Mouse (Mus musculus) myocyte (in vitro differentiated cells): ENCODE results near the gene Kif3b.

Experiments used
- MAX ChIP-seq: IDR thresholded peaks from one replicate; pipeline ENCODE4 v1.6.1; 2011; ENCODE audit warnings: low read depth, mild to moderate bottlenecking, control low read depth
- MYOG ChIP-seq, 3 experiments: IDR thresholded peaks; one replicate each; pipeline ENCODE4 v1.6.1; 2011; ENCODE audit warnings: control low read depth in 2 of 3, low read depth in 2 of 3, mild to moderate bottlenecking in 2 of 3; ENCODE audit not compliant: insufficient read length in 2 of 3, control insufficient read depth in 1 of 3, insufficient read depth in 1 of 3
- POLR2A ChIP-seq: IDR thresholded peaks from one replicate; pipeline ENCODE4 v1.6.1; 2011; ENCODE audit warnings: low read depth, mild to moderate bottlenecking, control low read depth, moderate library complexity; ENCODE audit not compliant: insufficient read length
- POLR2AphosphoS2 ChIP-seq: IDR thresholded peaks from one replicate; pipeline ENCODE4 v1.6.1; 2011; ENCODE audit warnings: low read depth, control low read depth; ENCODE audit not compliant: insufficient read length
- TCF12 ChIP-seq: IDR thresholded peaks from one replicate; pipeline ENCODE4 v1.6.1; 2011; ENCODE audit warnings: mild to moderate bottlenecking, control low read depth; ENCODE audit not compliant: poor library complexity, insufficient read depth, severe bottlenecking
- TCF3 ChIP-seq: IDR thresholded peaks from one replicate; pipeline ENCODE4 v1.6.1; 2011; ENCODE audit warnings: low read depth, control low read depth; ENCODE audit not compliant: insufficient read length
- USF1 ChIP-seq: IDR thresholded peaks from one replicate; pipeline ENCODE4 v1.6.1; 2011; ENCODE audit warnings: low read depth, mild to moderate bottlenecking, control low read depth, moderate library complexity

DNA sequence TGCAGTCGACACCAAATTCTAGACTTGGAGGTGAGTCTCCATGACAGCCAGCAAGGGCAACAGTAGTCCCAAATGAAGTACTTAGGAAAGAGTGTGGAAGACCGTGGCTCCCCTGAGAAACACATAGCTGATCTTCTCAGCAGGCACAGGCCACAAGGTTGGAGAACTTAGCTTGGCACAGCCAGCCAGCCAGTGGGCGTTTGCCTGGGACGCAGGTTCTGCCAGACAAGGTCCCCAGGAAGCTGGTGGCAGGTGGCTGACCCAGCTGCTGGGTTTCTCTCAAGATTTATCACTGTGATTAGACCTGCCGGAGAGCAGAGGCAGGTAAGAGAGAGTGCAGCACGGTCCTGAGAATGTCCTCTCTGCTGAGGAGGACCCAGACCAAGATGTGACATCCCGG, 17.4 kb downstream of the Kif3b start:
- TF ChIP-seq POLR2A = no peak
- no peak for TF ChIP-seq USF1
- no peak for TF ChIP-seq TCF3
- no peak for TF ChIP-seq MYOG (IDR thresholded peaks at IDR 0.05; ENCODE audit: control insufficient read depth in 1 of 3, insufficient read depth in 1 of 3, insufficient read length in 2 of 3, low read depth in 2 of 3)
- TF ChIP-seq TCF12 = no peak
- no peak for TF ChIP-seq MAX
- TF ChIP-seq POLR2AphosphoS2 = no peak
